Mouse (Mus musculus) limb, embryonic 11.5 days (tissue): Measurements from ENCODE around the gene Helb. TPM values are rescaled to one million over a fixed set of nuclear protein-coding genes. Genes with fewer than 3 reads are reported as not detected.

Experiments used
- ATAC-seq: fragments of 200-750 bp; cut with Nextera tagmentation; 2 replicates; pipeline ENCODE4 v1.8.0; 2017; ENCODE audit warnings: low read depth; ENCODE audit not compliant: insufficient number of reproducible peaks, low FRiP score, low TSS enrichment
- DNase-seq: peaks from one replicate; pipeline ENCODE4 v3.0.0-alpha.2; 2015; ENCODE audit warnings: low spot score
- H3K27ac ChIP-seq: fragments of 300-500 bp; sonication (generic); replicated peaks from 2 replicates; pipeline ENCODE4 v1.5.1; 2014; ENCODE audit warnings: low read depth, mild to moderate bottlenecking, low read length
- H3K27me3 ChIP-seq: fragments of 300-500 bp; sonication (generic); 2 replicates; pipeline ENCODE4 v1.6.1; 2014; ENCODE audit warnings: mild to moderate bottlenecking, low read length, mixed read lengths; ENCODE audit not compliant: control insufficient read depth, insufficient read depth
- H3K36me3 ChIP-seq: fragments of 300-500 bp; sonication (generic); 2 replicates; pipeline ENCODE4 v1.6.1; 2014; ENCODE audit warnings: mild to moderate bottlenecking, low read length, moderate library complexity, mixed read lengths; ENCODE audit not compliant: control insufficient read depth, insufficient read depth
- H3K4me1 ChIP-seq: fragments of 300-500 bp; sonication (generic); 2 replicates; pipeline ENCODE4 v1.6.1; 2014; ENCODE audit warnings: low read length, mixed read lengths; ENCODE audit not compliant: control insufficient read depth, insufficient read depth
- H3K4me2 ChIP-seq: fragments of 300-500 bp; sonication (generic); 2 replicates; pipeline ENCODE4 v1.6.1; 2014; ENCODE audit warnings: low read depth, mild to moderate bottlenecking, moderate library complexity; ENCODE audit not compliant: severe bottlenecking
- H3K4me3 ChIP-seq: fragments of 300-500 bp; sonication (generic); 2 replicates; pipeline ENCODE4 v1.5.1; 2014; ENCODE audit warnings: low read depth, low read length
- H3K9ac ChIP-seq: fragments of 300-500 bp; sonication (generic); 2 replicates; pipeline ENCODE4 v1.6.1; 2014; ENCODE audit warnings: mild to moderate bottlenecking, low read length
- H3K9me3 ChIP-seq: fragments of 300-500 bp; sonication (generic); 2 replicates; pipeline ENCODE4 v1.6.1; 2016; ENCODE audit warnings: low read length; ENCODE audit not compliant: control insufficient read depth
- WGBS: fragments of 180-500 bp; shearing (Covaris S2); extraction: QIAGEN DNeasy Blood & Tissue Kit; methylation state at CpG from one replicate; pipeline ENCODE4 v1.1.7; 2014; 5-methylcytosine and 5-hydroxymethylcytosine counted together
- polyA plus RNA-seq: library from polyadenylated mRNA; unstranded; fragments of >200 nt; fragmentation: Nextera tagmentation; extraction: Ambion mirVana; gene quantifications from 2 replicates; pipeline ENCODE4 v1.2.1, GENCODE M21; 2014

Helb gene
- polyA plus RNA-seq, 1 experiment from 2014 or later: 5.5 TPM

GRCm38 (mm10) chr10:120033866-120034265 is 78.9 kb downstream of the Helb start:
- Histone ChIP-seq H3K4me3 (no peak overlapping the region), H3K9me3 (no peaks in the 10 kb centered on the region), H3K27me3 (no peaks in the 10 kb centered on the region), H3K4me1 (no peaks in the 10 kb centered on the region), H3K36me3 (no peaks in the 10 kb centered on the region), H3K9ac (no peak overlapping the region), H3K4me2 (no peak overlapping the region), H3K27ac (no peak overlapping the region)
- 85% methylated on average over 9 of the region's 9 CpGs for WGBS
- DNase-seq (no peak), ATAC-seq (no peak)

Other genes with a start within 250 kb of the Helb start
- gene Tmbim4, start 88.6 kb upstream of the Helb start, polyA plus RNA-seq: 66.2 and 73.9 TPM in 2 replicates
- 0.63 and 0.91 TPM in 2 replicates for gene Irak3, start 89.1 kb upstream of the Helb start, polyA plus RNA-seq
- 64.1 and 68.8 TPM in 2 replicates for gene Llph, start 114.1 kb upstream of the Helb start, polyA plus RNA-seq